Mouse (Mus musculus): ENCODE data around the gene Vti1a.

DNA sequence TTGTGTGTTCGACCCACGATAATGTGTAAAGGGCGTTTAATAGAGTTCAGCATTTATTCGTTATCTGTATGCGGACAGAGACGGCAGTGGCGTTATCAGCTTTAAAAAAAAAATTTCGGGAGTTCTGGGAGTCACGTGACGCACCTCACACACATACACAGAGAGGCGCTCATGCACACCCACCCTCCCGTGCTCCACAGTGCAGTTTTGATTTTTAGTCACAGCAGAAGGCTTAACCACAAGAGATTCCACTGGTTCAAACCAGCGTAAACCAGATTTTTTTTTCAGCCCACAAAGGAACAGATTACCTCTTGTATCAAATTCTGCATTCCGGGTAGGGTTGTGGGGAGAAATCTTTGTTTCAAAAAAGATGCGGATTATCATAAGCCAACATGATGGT, 68.5 kb downstream of the Vti1a start:
- TF ChIP-seq CTCF (IDR thresholded peaks at IDR 0.05; ENCODE audit: low read depth, low read length): no peak
- TF ChIP-seq POLR2A (IDR thresholded peaks at IDR 0.05; ENCODE audit: insufficient read depth, low read length): no peak
- TF ChIP-seq EP300 (IDR thresholded peaks at IDR 0.05; ENCODE audit: insufficient read depth, low read depth, low read length): no peak
